Mouse (Mus musculus) intestine, postnatal 0 days (tissue): ENCODE results near the gene Fn3k. TPM values are rescaled to one million over a fixed set of nuclear protein-coding genes. Genes with fewer than 3 reads are reported as not detected.

Experiments used
- ATAC-seq: fragments of 200-750 bp; cut with Nextera tagmentation; 2 replicates; pipeline ENCODE4 v1.8.0; 2017; ENCODE audit warnings: mild to moderate bottlenecking, moderate TSS enrichment, moderate library complexity
- H3K27ac ChIP-seq: fragments of 300-500 bp; sonication (generic); 2 replicates; pipeline ENCODE4 v1.5.1; 2014; ENCODE audit warnings: mild to moderate bottlenecking, low read depth, low read length, moderate library complexity
- H3K27me3 ChIP-seq: fragments of 300-500 bp; sonication (generic); replicated peaks from 2 replicates; pipeline ENCODE4 v1.6.1; 2014; ENCODE audit warnings: low read length, mixed read lengths; ENCODE audit not compliant: control insufficient read depth, insufficient read depth
- H3K36me3 ChIP-seq: fragments of 300-500 bp; sonication (generic); 2 replicates; pipeline ENCODE4 v1.6.1; 2014; ENCODE audit warnings: mild to moderate bottlenecking, moderate library complexity; ENCODE audit not compliant: control insufficient read depth, insufficient read depth
- H3K4me1 ChIP-seq: fragments of 300-500 bp; sonication (generic); replicated peaks from 2 replicates; pipeline ENCODE4 v1.6.1; 2014; ENCODE audit warnings: antibody characterized with exemption, low read length, mixed read lengths; ENCODE audit not compliant: control insufficient read depth, insufficient read depth
- H3K4me2 ChIP-seq: fragments of 300-500 bp; sonication (generic); replicated peaks from 2 replicates; pipeline ENCODE4 v1.6.1; 2014; ENCODE audit warnings: low read depth, mild to moderate bottlenecking, moderate library complexity
- H3K4me3 ChIP-seq: fragments of 300-500 bp; sonication (generic); 2 replicates; pipeline ENCODE4 v1.5.1; 2014; ENCODE audit warnings: low read depth, low read length
- H3K9ac ChIP-seq: fragments of 300-500 bp; sonication (generic); 2 replicates; pipeline ENCODE4 v1.6.1; 2014; ENCODE audit warnings: mild to moderate bottlenecking, low read depth, low read length
- H3K9me3 ChIP-seq: fragments of 300-500 bp; sonication (generic); 2 replicates; pipeline ENCODE4 v1.6.1; 2016; ENCODE audit warnings: mixed run types; ENCODE audit not compliant: control insufficient read depth
- CTCF ChIP-seq: sonication (generic); IDR thresholded peaks from 2 replicates; pipeline ENCODE4 v1.5.1; 2016; ENCODE audit warnings: low read depth, mild to moderate bottlenecking, control low read depth, antibody characterized with exemption, moderate library complexity
- WGBS: fragments of 180-500 bp; shearing (Covaris S2); extraction: QIAGEN DNeasy Blood & Tissue Kit; methylation state at CpG from one replicate; pipeline ENCODE4 v1.1.7; 2014; 5-methylcytosine and 5-hydroxymethylcytosine counted together
- polyA plus RNA-seq: library from polyadenylated mRNA; unstranded; fragments of >200 nt; fragmentation: Nextera tagmentation; extraction: Ambion mirVana; gene quantifications from 2 replicates; pipeline ENCODE4 v1.2.1, GENCODE M21; 2015

The Fn3k gene
- polyA plus RNA-seq: 0.51 and 0.60 TPM in 2 replicates

DNA sequence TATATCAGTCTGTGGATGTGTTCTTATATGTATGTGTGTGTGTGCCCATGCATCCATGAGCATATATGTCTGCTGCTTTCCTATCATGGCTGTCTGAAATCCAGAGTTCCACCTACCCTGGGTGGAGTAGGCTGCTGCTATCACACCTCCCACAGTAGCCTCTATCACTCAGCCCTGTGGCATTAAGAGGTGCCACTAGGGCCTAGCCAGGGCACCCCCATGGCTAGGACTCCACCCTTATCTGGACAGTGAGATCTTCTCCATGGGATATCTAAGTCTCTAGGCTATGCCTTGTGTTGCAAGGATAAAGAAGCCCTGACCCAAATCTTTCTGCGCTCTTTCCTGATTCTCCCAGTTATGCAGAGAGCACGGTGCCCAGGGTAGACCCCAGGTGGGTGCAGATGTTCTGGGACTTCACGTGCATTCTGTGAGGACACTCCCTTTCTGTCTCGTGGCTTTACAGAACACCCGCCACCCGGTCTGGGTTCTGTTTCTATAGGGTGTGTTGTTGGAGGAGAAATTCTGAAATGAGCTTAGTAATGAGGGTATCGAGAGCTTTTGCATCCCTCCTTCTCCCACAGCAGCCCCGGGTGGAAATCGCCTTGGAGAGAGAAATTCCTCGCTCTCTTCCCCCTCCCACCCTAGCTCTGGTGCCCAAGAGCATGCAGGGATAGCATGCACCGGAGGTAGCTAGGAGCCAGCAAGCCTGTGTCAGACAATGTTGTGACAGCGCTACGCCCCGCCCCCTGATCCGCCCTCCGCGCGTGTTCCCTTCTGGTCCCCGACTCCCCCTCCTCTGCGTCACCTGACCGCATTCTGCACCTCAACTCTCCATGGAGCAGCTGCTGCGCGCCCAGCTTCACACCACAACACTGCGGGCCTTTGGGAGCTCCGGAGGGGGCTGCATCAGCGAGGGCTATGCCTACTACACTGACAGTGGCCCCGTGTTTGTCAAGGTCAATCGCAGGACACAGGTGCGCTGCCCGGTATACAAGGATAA is at the start of gene Fn3k:
Gene Fn3k (plus strand): TSS at position 758 of the 1,000 bp plus-strand sequence.
- 5% methylated on average over 30 of the region's 30 CpGs for WGBS
- Histone ChIP-seq H3K36me3 (no peaks in the 10 kb centered on the region), H3K4me3 (peak within 1 kb of the TSS; percentile 30), H3K27ac (no peak within 1 kb of the TSS), H3K4me2 (peak within 1 kb of the TSS; percentile 76), H3K4me1 (no peaks in the 10 kb centered on the region), H3K27me3 (no peaks in the 10 kb centered on the region), H3K9me3 (no peaks in the 10 kb centered on the region), H3K9ac (no peak within 1 kb of the TSS)
- peak; percentile 74 for ATAC-seq
- TF ChIP-seq CTCF: no peak

- Histone ChIP-seq H3K4me2 (peak within 1 kb of the TSS; percentile 95), H3K9ac (peak within 1 kb of the TSS; percentile 45), H3K4me1 (no peaks in the 10 kb centered on the region), H3K9me3 (no peaks in the 10 kb centered on the region), H3K36me3 (no peaks in the 10 kb centered on the region), H3K27me3 (no peaks in the 10 kb centered on the region), H3K4me3 (peak within 1 kb of the TSS; percentile 67), H3K27ac (no peak within 1 kb of the TSS; the same call in 1 of the 2 replicates)
- WGBS: under 1% methylated on average over 61 of the region's 61 CpGs
- peak; percentile 8; the same call in 1 of the 2 replicates for TF ChIP-seq CTCF
- ATAC-seq: peak; percentile 99
Measured at GRCm38 (mm10) chr11:121387750-121388553, 46.8 kb upstream of the Fn3k start, which contains the start of gene Rab40b. TSS of gene Rab40b (minus strand) at chr11:121388251.

DNA sequence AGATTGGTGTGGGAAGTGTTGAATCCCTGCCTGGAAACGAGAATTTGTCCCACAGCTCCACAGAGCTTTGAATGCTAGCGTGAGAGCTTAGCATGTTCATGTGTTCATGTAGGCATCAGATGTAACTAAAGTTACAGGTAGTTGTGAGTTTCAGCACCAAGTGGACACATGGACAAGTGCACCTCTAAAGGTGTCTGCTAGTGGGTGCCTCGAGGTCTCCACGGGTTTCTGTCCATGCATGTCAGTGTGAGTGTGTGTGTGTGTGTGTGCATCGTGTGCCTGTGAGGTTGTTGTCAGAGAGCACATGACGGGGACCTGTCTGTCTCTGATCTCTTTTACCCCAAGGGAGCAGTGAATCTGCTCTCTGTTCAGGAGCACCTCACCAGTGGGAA is 46.2 kb upstream of the Fn3k start:
- H3K27me3 ChIP-seq: no peaks in the 10 kb centered on the region
- no peak overlapping the region for H3K27ac ChIP-seq
- peak overlapping the region; percentile 67 for H3K4me3 ChIP-seq
- no peak for TF ChIP-seq CTCF
- whole genome bisulfite sequencing: 10% methylated on average over 6 of the region's 6 CpGs
- ATAC-seq: peak; percentile 50
- no peak overlapping the region for H3K9ac ChIP-seq
- no peaks in the 10 kb centered on the region for H3K4me1 ChIP-seq
- no peaks in the 10 kb centered on the region for H3K36me3 ChIP-seq
- peak overlapping the region; percentile 95 for H3K4me2 ChIP-seq
- H3K9me3 ChIP-seq: no peaks in the 10 kb centered on the region

GRCm38 (mm10) chr11:121390793-121391192 is 43.9 kb upstream of the Fn3k start:
- Histone ChIP-seq H3K9me3 (no peaks in the 10 kb centered on the region), H3K27me3 (no peaks in the 10 kb centered on the region), H3K9ac (no peak overlapping the region), H3K4me1 (no peaks in the 10 kb centered on the region), H3K4me2 (no peak overlapping the region), H3K4me3 (no peak overlapping the region), H3K36me3 (no peaks in the 10 kb centered on the region), H3K27ac (no peak overlapping the region)
- no peak for ATAC-seq
- 64% methylated on average over 3 of the region's 3 CpGs for WGBS
- TF ChIP-seq CTCF: no peak

GRCm38 (mm10) chr11:121392405-121392804 is 42.3 kb upstream of the Fn3k start:
- Histone ChIP-seq H3K36me3 (no peaks in the 10 kb centered on the region), H3K4me1 (no peaks in the 10 kb centered on the region), H3K4me3 (no peak overlapping the region), H3K9me3 (no peaks in the 10 kb centered on the region), H3K9ac (no peak overlapping the region), H3K27ac (no peak overlapping the region), H3K27me3 (no peaks in the 10 kb centered on the region), H3K4me2 (no peak overlapping the region)
- no peak for ATAC-seq
- WGBS: 80% methylated on average over 3 of the region's 3 CpGs
- TF ChIP-seq CTCF: no peak
